Mouse (Mus musculus): ENCODE measurements at regions not wholly inside any gene's neighbourhood (a gene's known extent, or its start where the extent isn't known, plus 50 kb on each side); places are given as distances from the start of the nearest gene placed in this dataset.

GRCm38 (mm10) chr13:40652916-40653315 lies 85.3 kb downstream of the Tfap2a start:
- no peak for DNase-seq

- peak; percentile 6 for DNase-seq
These were observed 87.1 kb downstream of the Tfap2a start for GRCm38 (mm10) chr13:40651056-40651455.

GRCm38 (mm10) chr13:40650036-40650709 lies 88.0 kb downstream of the Tfap2a start:
- no peak for DNase-seq

DNA sequence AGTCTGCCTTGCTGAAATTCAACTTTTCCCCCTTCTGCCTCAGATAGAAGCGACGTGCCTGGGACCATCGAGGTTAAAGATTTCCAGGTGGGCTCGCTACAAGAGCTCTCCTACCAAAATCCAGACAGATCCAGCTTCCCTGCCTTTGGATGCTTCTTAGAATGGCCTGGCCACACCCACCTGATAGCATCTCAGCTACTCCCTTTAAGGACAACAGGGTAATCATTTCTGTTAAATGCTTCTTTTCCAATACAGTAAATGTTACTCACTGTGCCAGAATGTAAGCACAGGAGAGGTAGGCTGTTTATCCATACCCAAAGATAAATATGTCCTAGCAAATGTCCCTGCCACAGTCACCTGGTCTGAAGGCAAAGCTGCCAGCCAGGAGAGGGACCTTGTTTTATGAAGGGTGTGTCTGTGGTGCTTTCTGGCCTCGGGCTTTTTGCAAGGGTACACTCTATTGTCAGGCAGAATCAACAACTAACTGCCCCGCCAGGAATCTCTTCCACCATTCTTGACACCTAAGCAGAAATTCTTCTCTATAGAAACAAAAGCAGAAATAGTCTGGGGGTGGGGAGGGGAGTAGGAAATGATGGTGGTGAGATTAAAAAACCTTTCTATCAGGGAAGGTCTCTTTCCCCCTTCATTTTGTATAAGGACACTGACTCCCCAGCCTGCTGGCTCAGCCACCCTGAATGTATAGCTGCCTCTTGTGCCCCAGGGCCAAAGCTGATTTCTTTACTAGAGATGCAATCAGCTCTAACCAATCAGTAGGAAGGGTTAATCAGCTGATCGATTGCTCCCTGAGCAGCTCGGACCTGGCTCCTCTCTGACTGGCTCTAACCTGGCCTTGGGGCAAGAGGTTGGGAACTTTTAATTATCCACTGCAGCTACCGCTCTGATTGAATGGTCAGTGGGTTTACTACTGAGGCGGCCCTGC lies 88.8 kb downstream of the Tfap2a start:
- DNase-seq: no peak

DNA sequence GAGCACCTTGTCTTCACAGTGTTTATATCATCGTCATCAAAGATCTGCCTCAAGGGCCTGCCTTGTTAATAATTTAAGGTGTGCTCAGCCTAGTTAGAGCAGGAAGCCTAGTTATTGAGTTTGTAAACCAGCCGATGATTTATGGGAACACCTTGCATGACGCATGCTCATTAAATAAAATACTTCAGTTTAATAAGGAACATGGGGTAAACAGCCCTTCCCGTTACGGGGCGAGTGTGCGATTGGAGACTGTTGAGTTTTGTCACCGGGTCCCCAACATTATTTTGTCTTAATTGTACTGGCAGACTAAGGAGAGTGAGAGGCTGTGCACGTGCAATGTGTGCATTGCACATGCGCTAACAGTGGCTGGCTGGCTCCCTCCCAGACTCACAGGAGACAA lies 92.0 kb downstream of the Tfap2a start:
- DNase-seq: no peak

GRCm38 (mm10) chr13:40645646-40646045 lies 92.5 kb downstream of the Tfap2a start:
- no peak for DNase-seq

- no peak for DNase-seq
These were observed 95.2 kb downstream of the Tfap2a start for GRCm38 (mm10) chr13:40642931-40643330.

GRCm38 (mm10) chr13:40637269-40637668 lies 100.9 kb downstream of the Tfap2a start:
- no peak for DNase-seq

GRCm38 (mm10) chr13:40617881-40618280 lies 120.3 kb downstream of the Tfap2a start:
- DNase-seq: no peak

GRCm38 (mm10) chr13:40608526-40608925 lies 129.7 kb downstream of the Tfap2a start:
- DNase-seq: no peak

GRCm38 (mm10) chr13:40606405-40607271 lies 131.5 kb downstream of the Tfap2a start:
- peak; percentile 2 for DNase-seq

- DNase-seq: no peak
These were observed 132.3 kb downstream of the Tfap2a start for GRCm38 (mm10) chr13:40605686-40606404.

DNA sequence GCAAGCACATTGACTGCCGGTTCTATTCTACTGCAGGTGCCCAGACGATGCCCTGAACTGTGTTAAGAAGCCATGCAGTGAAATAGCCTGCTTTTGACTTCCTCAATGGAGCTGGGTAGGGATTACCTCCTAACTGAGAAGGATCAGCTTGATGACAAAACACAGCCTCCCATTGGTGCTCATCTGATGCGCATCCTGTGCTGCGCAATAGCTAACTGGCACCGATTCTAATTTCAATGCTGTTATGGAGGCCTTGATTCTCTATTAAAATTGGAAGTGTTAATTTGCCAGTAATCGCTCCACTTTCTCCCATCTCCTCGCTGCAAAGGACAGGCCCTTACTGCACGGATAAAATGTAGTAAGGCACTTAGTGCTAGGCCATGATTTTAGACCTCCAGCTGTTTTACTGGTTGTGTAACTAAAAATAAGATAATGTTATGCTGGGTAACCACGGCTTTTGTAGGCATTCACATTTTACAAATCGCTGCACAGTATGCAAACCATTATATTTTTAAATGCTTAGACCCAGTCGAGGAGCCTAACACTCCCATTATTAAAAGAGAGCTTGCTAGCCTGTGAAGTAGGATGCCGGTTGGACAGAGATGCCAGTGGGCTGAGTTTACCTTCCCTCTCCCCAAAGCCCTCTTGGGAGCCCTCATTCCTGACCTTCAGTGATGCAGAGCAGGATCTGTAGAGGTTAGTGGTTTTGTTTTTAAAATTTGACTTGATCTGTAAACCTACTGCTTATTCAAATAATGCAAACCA lies 163.0 kb downstream of the Tfap2a start:
- no peak for DNase-seq

DNA sequence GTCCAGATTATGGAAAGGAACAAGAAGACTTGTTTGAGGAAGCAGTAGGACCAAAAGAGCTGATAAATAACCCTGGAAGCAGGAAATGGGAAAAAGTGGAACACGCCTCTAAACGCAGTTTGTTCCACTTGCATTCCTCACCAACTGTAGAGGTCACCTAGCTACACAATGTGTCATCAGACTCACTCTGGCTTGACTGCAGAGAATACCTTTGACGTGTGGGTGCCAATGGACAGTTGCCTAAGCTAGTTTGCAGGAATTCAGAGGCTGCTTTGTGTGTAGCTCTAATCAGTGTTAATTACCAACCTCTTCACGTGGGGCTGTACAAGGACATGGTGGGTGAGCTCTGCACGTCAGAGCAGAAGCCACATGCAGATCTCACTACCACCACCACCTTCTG lies 168.7 kb downstream of the Tfap2a start:
- DNase-seq: no peak

DNA sequence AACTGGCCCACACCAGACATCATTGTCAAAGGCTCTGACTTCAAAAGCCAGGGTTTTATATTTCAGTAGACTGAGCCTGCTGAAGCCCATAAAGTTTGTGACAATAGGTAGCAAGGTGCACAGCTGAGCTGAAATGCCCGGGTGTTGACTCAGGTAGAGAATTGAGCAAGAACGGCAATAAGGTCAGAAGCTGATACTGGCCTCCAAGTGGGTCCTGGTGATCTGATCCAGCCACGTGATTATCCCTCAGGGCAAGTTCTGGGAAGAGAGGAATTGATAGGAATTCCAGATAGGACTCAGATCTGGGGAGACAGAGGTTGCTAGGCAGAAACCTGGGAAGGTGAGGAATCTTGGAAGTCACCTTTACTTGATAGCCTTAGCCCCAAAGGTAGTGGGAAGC lies 170.4 kb downstream of the Tfap2a start:
- no peak for DNase-seq

DNA sequence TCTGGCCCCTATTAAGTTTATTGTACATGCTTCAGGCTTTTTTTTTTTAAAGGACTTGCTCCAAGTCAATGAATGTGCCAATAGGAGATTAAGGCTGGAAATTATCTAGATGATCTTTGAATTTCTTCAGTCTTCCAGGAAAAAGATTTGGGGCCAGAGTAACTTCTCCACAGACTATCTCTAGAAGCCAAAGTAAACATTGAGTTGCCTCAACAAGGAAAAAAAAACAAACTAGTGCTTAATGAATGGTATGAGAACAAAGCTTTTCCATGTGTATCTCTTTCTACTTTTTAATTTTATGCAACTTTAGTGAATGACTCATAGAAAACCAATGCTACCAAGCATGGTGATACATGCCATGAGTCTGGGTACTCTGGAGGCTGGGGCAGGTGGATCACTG lies 173.8 kb downstream of the Tfap2a start:
- DNase-seq: no peak

DNA sequence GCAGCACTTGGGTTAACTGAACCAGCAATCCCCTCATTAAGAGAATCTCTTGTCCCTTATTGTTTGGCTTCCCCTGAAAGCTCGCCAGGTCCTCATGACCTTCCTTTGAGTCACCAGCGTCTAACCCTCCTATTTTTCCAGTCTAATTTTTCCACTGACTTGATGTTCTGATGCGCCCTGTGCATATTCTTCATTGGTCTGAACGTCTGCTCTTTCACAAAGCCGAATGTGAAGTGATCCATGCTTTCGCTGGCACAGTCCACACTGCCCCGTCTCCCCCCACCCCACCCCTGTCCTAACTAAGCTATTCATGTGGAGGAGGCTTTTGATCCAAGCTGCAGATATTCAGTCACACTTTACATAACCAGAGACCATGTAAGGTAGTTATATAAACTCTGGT lies 183.8 kb downstream of the Tfap2a start:
- no peak for DNase-seq

GRCm38 (mm10) chr13:40525501-40525900 lies 164.3 kb upstream of the Ofcc1 start:
- DNase-seq: no peak

DNA sequence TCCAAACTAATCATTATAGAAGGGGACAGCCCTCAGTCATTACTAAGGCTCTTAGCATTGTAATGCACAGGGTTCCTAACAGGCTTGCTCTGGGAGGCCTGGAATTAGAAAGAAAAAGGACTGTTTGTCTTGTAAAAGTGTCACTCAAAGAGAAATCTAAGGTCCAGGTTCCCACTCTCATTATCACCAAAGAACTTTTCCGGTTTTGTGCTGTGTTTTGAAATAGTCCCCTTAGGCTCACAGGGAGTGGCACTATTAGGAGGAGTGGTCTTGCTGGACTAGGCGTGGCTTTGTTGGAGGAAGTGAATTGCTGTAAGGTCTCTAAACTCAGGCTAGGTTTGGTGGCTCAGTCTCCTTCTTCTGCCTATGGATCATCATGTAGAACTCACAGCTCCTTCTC lies 161.9 kb upstream of the Ofcc1 start:
- no peak for DNase-seq

DNA sequence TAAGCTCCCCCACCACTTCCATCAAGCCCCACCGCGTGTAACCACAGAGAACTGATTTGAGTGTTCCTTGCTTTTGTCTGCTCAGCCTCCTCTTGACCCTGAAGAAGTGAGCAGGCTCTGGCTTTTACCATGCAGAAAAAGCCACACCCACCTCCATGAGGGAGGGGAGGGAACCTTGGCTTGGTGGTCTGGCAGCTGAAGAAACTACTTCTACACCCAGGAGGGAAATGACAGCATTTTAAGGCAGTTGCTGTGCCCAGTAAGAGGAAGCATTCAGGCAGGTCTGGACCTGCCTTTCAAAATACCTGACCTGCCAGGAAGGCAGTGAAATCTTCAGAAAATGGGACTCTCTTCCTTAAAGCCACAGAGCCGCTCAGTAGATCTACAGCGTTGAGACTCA lies 156.9 kb upstream of the Ofcc1 start:
- no peak for DNase-seq

GRCm38 (mm10) chr13:40509290-40509689 lies 148.0 kb upstream of the Ofcc1 start:
- DNase-seq: no peak

GRCm38 (mm10) chr13:40480830-40481229 lies 119.6 kb upstream of the Ofcc1 start:
- no peak for DNase-seq

All from kidney, adult 9 months (tissue).